Mouse (Mus musculus): Measurements from ENCODE around the gene Hsd3b4.
"Not testable (repeated sequence)": the region's sequence is repeated elsewhere in the genome, so short reads cannot be mapped to it uniquely, and the experiment has no call there.

GRCm38 (mm10) chr3:98522779-98523178 is 12.5 kb upstream of the Hsd3b4 start:
- TF ChIP-seq POLR2A (IDR thresholded peaks at IDR 0.05; ENCODE audit: insufficient read length, low read depth); CEBPB (IDR thresholded peaks at IDR 0.05; ENCODE audit: insufficient read depth, poor library complexity, severe bottlenecking); TCF3 (IDR thresholded peaks at IDR 0.05; ENCODE audit: insufficient read length, low read depth); MYOG (IDR thresholded peaks at IDR 0.05; ENCODE audit: control insufficient read depth in 1 of 3, insufficient read depth in 1 of 3, insufficient read length in 2 of 3, low read depth in 2 of 3); MAX (IDR thresholded peaks at IDR 0.05; ENCODE audit: low read depth): not testable (repeated sequence)
